Mouse (Mus musculus) erythroblast, embryonic 14.5 days (primary cell): ENCODE results near the gene Syne2.

Source experiments
- GATA1 ChIP-seq: IDR thresholded peaks from 2 replicates; pipeline ENCODE4 v1.6.1; 2012; ENCODE audit warnings: low read length, inconsistent platforms, mixed read lengths
- TAL1 ChIP-seq: IDR thresholded peaks from 3 replicates; pipeline ENCODE4 v1.6.1; 2012; ENCODE audit warnings: low read length, inconsistent platforms, mixed read lengths

GRCm38 (mm10) chr12:76104596-76105351, 286.8 kb downstream of the Syne2 start:
- TF ChIP-seq GATA1 (no peak), TAL1 (no peak)
